Mouse (Mus musculus) layer of hippocampus, postnatal 25 days (tissue): ENCODE measurements around the gene Papss1. TPM values are rescaled to one million over a fixed set of nuclear protein-coding genes. Genes with fewer than 3 reads are reported as not detected.
"Not testable (repeated sequence)": the region's sequence is repeated elsewhere in the genome, so short reads cannot be mapped to it uniquely, and the experiment has no call there.

Experiments
- DNase-seq, 2 experiments: peaks; one replicate each; pipeline ENCODE4 v3.0.0; 2022; ENCODE audit warnings: mixed read lengths in 2 of 2, low spot score in 1 of 2; ENCODE audit errors: extremely low spot score in 1 of 2
- total RNA-seq, 2 experiments: library from RNA; stranded (reverse); gene quantifications; 2 replicates each; pipeline ENCODE4 v1.2.3; 2021

Gene Papss1
- total RNA-seq: 10 to 100 TPM; 75.4 to 84.6 TPM

DNA sequence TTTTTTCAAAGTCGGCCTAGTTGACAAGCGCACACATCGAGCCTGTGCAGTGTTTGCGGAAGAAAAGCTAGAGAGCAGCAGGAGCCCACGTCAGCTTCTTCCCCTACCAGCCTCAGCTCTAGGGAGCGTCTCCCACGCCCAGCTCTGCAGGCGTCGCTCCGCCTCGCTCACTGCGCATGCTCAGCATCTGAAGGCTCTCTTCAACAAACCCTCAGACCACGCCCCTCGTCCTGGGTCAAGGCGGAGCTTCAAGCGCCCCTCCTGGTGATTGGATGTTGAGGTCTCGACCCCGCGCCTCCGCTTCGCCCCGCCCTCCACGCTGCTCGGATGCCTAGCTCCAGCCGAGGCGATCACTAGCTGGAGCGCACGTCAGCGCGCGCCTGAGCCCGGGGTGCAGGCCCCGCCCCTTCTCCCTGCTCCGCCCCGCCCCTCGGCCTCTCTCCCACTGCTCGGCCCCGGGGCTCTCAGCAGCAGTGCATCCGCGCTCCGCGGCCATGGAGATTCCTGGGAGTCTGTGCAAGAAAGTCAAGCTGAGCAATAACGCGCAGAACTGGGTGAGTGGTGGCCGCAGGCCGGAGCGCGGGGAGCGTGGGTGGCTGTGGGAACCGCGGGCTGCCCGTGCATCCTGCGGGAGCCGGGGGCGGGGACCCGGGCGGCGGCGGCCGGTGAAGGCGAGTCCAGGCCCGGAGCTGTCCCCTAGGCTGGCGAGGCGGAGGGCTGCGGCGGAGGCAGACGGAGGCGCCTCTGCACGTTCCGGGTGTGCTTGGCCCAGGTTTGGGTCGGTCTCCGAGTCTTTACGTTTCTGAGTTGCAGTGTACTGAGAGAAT is at the start of gene Papss1:
Papss1 (plus strand) TSS at position 339 of the 827 bp plus-strand sequence.
- DNase-seq: peak; percentile 97

DNA sequence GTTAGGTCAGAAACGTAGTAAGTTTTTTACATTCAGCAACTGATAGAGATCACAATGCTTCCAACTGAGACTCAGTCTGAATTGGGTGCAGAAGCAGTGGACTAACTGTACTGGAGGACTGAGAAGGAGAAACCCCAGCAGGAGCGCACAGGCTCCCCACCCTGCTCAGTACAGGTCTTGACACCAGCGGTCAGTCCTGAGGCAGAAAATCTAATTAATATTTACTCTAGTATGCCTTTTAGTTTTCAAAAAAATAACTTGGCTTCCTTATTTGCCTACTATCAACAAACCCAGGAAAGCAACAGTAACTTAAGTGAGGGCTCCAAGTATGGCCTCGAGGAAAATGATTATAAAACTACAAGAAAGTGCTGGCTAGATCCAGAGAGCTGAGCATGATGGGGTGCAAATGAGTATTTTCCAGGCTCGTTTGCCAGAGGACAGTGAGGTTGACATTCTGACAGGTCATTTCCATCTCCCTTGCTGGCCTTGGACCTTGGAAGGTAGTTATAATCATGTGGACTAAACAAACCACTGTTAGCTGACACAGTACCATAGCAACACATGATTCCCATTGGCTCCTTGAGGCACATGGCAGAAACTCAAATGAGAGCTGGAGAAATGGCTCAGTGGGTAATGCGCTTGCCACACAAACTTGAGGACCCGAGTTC is 48.1 kb upstream of the Papss1 start:
- no peak for DNase-seq

DNA sequence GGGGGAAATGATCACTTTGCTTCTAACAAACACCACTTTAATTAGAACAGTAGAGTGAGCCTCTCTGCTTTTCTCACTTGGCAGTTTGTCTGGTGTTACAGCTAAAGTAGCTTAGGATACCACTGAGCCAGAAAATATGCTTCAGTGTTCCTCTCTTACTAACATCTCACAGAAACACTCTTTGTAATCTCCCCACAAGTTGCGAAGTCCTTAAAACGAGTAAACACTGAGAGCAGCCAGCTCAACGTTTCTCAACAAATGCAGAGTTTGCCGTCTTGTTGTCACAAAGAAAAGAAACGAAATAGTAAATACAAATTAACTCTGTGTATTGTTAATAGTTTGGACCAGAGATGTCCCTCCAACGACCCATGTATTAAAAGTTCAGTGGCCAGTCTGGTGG is 46.8 kb upstream of the Papss1 start:
- no peak for DNase-seq

DNA sequence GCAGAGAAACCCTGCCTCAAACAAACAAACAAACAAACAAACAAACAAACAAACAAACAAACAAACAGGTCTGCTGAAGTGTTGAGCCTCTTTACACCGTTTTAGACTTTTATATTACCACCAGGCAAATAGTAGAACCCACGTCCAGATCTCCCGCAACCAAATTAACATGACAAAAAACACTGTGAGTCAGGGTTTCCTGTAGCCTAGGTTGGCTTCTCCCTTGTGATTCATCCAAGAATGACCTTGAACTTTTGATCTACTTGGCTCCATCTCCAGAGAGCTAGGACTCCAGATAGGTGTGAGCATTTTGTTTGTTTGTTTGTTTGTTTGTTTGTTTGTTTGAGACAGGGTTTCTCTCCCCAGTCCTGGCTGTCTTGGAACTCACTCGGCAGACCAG is 43.4 kb upstream of the Papss1 start:
- DNase-seq: no peak

DNA sequence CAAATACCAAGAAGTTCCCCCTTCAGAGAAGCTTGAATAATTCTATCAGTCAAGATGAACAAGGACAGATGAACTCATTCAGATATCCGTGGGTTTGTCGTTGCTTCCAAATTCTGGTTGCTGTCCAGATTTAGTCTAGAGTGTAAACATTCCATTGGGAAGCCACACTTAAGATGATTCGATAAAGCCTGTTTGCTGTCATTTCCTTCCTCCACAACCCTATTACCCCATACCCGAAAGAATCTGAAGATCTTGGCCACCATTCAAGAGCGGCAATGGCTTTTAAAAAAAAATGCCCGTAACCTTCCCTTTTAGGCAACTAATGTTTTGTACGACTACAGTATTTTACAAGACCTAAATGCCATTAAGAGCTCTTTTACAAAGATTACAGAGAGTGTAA is 42.3 kb upstream of the Papss1 start:
- DNase-seq: no peak

DNA sequence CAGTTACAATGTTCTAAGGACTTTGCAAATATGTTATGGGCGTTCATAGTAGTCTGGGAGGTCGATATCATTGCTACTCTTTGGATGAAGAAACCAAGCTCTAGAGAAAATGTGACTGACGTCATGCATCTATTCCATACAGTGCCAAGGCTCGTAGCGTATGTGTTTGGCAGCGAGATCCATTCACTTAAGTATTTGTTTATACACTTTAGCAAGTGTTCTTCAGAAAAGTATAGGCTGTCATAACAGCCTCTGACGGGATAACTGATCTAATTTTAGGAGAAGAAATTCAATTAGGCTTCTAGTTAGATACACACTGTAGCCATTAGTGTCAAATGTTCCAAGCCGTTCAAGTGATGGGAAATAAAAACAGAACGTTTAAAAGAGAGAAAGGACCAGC is 40.8 kb upstream of the Papss1 start:
- no peak for DNase-seq

DNA sequence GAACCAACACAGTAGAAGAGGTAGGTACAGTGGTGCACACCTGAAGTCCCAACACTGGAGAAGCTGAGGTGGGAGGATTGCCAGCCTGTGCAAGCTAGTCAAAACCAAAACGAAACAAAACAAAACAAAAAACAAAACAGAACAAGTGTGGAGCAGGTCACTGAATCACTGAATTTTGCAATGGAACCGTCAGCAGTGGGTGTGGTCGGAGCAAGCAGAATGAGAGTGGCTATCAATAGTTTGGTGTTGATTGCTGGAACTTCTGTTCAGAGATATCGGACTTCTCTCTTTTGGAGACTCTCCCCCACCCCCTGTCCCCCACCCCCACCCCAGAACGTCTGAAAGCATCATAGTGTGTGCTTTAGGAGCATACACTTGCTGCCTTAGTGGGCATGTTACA is 40.4 kb upstream of the Papss1 start:
- no peak for DNase-seq

DNA sequence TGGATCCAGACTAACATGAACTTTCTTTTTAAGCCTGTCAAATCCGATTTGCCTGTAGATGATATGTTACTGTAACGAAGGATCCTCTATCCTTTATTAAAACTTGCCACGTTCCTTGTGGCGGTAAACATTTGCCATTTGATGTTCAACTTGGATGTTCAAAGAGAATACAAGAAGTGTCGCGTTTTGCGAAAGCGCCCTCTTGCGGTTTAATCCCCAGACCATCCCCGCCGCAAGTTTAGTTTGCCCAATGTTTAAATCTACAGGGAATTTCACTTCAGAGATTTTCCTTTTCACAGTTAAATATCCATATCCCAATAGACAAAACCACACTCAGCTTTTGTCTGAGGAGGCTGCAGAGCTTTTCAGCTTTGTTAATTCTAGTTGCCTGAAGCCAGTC is 39.8 kb upstream of the Papss1 start:
- peak; percentile 26 to 71 for DNase-seq

DNA sequence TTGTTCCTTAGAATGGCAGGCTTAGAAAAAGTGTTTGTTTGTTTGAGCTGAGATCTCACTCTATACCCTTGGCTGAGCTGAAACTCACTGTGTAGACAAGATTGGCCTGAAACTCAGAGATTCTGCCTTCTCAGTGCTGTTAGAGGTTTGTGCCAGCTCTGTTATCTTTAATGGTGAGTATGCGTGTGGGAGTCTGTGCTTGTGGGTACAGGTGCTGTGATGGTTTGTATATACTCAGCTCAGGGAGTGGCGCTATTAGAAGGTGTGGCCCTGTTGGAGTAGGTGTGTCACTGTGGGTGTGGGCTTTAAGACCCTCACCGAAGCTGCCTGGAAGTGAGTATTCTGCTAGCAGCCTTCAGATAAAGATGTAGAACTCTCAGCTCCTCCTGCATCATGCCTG is 39.3 kb upstream of the Papss1 start:
- no peak for DNase-seq

DNA sequence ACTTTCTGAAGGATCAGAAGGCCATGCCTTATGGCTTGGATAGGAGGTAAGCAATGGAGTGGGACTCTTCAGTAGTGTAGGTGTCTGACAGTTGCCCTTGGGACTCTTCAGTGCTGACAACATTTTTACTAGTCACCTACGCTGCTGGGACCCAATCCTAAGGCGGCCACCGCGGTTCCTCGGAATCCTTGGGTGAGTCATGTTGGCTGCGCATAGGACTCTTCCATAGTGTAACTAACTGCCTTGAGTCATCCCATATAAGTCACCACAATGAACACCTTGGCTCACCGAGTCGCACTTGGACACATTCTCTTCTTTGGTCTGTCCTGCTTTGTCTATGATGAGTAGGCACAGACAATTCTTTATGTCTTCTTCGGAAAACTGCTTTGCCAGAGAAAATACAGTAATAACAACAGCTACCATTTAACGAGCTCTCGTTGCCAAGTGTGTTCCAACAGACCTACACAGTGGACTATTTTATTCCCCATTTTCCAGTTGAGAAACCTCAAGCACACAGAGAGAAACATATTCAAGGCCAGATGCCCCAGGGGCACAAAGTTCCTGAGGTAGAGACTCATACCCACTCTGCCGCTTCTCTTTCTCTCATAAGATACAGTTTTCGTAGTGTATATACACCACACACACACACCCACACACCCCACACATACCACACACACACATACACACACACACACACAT is 23.2 kb upstream of the Papss1 start:
- no peak for DNase-seq

DNA sequence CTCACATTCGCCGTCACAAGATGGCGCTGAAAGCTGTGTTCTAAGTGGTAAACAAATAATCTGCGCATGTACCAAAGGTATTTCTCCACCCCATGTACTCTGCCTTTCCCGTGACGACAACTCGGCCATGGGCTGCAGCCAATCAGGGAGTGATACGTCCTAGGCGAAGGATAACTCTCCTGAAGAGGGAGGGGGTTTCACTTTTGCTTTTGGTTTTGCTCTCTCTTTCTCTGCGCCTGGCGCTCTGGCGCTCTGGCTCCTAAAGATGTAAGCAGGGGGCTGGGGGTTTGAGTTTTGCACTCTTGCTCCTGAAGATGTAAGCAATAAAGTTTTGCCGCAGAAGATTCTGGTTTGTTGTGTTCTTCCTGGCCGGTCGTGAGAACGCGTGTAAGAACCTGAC is 17.0 kb upstream of the Papss1 start:
- DNase-seq: not testable (repeated sequence)

DNA sequence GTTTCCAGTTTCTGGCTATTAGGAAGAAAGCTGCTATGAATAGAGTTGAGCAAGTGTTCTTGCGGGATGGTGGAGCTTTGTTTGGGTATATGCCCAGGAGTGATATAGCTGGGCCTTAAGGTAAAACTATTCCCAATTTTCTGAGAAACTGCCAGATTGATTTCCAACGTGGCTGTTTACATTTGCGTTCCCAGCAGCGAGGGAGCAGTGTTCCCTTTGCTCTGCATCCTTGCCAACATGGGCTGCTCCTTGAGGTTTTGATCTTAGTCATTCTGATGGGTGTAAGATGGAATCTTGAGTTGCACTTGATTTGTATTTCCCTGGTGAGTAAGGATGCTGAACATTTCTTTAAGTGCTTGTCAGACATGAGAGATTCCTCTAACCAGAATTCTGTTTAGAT is 14.5 kb upstream of the Papss1 start:
- no peak for DNase-seq

DNA sequence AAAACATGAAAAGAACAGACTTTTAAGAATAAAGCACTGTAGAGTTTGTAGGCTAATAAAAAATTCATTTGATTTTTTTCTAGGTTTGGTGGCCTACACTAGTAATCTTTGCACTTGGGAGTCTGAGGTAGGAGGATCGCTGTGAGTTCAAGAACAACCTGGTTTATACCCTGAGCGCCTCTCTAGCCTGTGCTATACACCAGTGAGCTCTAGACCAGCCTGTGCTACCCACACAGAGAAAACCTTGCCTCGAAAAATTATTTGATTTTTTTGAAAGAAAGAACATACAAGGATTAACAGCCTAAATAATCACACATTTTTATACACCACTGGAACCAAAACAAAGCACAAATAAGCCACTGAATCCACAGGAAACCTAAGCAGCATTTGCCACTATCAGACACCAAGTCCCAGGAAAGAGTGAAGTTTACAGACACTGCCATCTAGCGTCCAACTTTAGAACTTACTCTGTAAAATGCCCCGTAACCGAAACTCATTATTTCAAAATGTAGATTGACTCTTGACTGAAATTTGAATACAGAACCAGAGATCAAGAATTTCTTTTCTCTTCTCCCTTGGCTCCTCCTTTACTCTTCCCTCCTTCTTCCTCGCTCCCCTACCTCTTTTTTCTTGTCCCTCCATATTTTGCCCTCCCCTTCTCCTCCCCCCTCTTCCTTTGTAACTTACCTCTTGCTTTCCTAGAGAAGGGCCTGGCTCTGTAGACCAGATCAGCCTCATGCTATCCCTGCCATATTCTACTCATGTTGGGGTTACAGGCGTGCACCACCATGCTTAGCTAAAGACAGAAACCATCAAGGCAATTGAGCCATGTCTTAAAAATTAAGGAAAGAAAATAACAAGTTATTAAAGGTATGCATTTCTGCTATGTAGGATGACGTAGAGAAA is 12.0 kb upstream of the Papss1 start:
- peak in 1 of 2 experiments; percentile 16 for DNase-seq

DNA sequence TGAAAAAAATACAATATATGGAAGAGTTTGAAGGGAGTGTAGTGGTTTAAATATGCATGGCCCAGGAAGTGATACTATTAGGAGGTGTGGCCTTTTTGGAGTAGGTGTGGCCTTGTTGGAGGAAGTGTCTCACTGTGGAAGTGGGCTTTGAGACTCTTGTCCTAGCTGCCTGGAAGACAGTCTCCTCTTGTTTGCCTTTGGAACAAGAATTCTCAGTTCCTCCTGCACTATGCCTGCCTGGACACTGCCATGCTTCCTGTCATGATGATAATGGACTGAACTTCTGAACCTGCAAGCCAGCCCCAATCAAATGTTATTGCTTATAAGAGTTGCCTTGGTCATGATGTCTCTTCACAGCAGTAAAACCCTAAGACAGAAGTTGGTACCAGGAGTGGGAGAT is 8.8 kb upstream of the Papss1 start:
- no peak for DNase-seq

DNA sequence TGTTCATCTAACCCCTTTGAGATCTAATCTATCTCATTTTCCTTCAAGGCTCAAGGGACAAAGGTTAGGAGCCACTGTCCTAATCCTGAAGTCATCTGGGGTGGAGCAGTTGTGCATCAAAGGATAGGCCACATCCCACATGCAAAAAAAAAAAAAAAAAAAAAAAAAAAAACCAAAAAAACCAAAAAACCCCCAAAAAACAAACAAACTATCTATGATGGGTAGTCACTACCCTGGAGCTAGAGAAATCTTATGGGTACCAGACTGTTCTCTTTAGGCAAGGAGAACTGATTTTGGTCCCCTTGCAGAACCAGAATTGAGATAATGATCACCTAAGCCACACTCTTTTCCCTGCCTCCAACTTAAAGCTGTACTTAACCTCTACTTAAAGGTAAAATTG is 3.0 kb upstream of the Papss1 start:
- DNase-seq: no peak

DNA sequence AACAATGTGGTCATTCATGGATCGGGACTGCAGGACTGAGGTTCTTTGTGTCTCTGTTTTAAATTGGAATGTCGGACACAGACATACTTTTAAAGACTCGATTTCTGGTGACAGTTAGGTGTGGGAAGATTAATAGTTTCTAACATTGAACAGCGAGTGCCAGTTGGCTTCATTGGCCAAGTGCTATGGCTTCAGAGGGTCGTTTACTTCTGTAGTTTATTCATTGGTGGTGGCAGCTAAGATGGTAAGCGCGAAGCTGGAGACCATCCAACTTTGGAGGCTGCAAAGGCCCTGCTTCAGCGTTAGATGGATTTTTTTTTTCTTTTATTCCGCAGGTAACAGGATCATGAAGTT is 666 bp downstream of the Papss1 start:
- no peak for DNase-seq

DNA sequence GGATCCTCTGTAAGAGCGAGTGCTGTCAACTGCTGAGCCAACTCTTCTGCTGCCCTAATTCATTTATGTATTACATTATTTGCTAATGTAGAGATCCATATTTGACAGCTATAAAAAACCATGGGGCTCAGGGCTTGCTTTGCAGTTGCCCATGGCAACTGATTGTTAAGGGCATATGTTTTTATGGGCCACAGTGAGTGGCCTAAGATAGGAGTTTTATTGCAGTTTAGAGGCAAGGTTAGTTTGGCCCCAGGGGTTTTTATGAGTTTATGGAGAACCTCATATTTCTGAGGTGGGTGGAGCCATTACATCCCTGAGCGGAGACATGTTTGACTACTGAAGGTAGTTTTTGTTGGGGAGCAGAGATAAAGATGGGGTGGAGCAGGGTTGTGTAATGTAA is 1.7 kb downstream of the Papss1 start:
- DNase-seq: no peak

DNA sequence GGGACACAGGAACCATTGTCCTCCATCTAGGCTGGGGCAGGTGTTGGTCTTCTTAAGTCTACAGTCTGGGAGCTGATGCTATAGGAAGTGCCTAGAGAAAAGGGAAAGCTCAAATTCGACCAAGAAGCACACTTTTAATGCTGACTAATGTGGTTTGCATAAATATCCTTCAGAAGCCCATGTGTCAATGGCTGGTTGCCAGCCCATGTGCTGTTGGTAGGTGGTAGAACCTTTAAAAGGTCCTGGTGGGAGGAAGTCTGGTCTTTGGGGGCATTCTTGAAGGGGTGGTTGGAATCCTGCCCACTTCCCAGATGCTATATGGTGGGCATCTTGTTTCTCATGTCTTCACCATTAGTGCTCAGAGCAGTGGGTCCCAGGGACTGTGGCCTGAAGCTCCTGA is 5.9 kb downstream of the Papss1 start:
- no peak for DNase-seq

DNA sequence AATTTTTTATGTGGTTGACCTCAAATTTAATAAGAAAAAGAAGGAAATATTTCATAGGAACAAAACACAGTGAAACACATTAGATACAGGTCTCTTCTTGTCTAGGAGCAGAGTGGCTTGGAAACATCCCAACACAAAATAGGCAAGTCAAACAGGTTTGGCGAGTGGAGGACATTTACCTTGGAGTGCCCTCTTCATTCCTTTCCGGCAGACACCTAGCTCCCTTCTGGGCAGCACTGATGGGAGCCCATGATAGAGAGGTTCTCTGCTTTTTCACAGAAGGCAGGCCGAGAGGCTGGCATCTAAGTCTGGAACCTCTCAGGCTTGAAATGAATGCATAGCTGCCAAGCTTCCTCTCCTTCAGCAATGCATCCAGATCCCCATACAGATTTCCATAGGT is 9.0 kb downstream of the Papss1 start:
- no peak for DNase-seq

DNA sequence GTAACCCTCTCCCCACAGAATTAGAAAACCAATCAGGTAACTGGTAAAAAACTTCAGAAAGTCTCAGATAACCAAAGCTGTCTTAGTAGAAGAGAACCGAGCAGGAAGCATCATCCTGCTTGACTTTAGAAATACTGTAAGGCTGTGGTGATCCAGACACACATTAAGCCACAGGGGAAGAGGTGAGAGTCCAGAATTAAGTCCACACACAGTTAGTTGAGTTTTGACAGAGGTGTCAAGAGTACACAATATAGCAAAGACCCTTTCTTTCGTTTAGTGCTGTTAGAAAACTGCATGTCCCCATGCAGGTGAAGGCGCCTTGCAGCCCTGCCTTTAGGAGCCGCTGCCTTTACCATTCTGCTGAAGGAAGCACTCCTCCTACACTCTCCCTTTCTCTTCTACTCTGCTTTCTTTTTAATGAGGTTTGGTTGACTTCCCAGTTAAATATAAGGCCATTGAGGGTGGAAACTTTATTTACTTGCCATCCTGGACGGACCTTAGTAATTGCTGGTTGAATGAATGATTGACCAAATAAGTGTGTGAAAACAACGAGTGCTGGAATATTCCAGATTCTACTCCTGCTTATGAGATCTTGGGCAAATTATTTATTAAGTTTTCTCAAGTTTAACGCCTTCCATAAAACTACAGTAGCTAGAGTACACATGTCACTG is 14.0 kb downstream of the Papss1 start:
- no peak for DNase-seq
